Mouse (Mus musculus) kidney, adult 18-20 months (tissue): ENCODE results near the gene Sass6.
A peak's percentile ranks its signal among the peaks of the same experiment; 100 is the strongest.
"Not testable (repeated sequence)": the region's sequence is repeated elsewhere in the genome, so short reads cannot be mapped to it uniquely, and the experiment has no call there.

Source experiments
- DNase-seq: peaks from one replicate; pipeline ENCODE4 v3.0.0; 2021

Sass6 gene

GRCm38 (mm10) chr3:116632971-116633370 is 38.2 kb downstream of the Sass6 start:
- no peak for DNase-seq

DNA sequence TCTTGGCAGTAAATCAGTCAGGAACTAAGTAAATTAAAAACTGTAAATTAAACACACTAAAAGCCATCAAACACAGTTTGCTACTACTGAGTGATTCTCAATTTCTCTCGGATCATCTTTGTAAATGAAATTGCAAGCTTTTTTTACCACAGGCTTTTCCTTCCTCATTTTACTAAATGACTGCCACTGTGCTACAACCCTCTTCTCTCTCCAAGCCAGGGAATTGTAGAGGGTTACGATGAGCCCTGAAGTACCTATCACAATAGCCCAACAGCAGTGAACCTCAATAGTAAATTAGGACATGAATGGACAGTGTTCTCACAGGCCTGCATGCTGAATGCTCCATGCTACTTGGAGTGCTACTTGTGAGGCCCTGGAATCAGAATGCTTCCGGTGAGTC is 39.3 kb downstream of the Sass6 start:
- DNase-seq: no peak

GRCm38 (mm10) chr3:116634853-116635252 is 40.1 kb downstream of the Sass6 start:
- DNase-seq: no peak

- DNase-seq: no peak
Measured at GRCm38 (mm10) chr3:116635799-116636198, 41.0 kb downstream of the Sass6 start.

DNA sequence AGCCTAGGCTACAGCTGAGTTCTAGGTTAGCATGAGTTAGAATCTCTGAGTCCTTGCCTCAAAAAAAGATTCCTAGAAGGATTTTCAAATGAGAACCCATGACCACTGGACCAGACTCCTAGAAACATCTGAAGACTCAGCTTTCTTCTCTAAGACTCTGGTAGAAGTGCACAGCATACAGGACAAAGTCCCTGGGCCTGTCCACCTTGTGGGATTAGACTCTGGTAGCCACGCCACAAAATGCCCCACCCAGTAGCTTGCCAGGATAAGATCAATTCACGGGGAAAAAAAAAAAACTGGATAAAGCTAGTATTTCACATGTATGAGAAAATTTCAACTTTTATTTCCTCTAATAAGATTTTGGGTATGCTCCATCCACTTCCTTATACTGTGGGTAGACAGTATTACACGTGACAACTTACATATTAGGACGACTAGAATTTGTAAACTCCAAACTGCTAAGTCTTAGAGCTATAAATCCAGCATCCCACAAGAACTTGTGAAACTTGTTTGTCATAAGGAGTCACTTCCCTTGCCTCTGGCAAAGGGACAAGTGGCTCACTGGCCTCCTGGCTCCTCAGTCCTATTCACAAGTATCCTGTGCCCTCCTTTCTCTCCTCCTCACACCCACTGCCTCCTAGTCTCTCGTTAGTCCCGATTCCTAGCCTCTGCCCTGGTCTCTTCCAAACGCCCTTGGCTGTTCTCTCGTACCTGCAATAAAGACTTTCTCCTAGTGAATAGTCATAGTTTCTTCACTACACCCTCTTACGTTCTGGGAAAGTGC is 43.1 kb downstream of the Sass6 start:
- no peak for DNase-seq

DNA sequence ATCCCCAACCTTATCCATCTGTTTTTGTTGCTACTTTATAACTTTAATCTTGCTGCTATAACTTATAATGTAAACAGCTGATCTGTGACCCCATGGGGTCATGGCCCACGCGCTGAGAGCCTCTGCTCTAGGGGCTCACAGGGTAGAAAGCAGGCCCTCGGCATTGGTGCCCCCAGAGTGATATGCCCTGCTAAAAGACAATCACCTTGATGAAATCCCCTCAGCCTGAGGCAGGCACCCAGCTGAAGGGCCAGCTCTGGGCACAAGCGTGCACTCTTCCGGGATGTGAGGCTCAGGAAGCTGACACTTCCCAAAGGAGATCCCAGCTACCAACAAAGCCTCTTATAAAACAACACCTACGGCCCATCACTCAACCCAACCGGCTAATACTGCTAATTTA is 43.8 kb downstream of the Sass6 start:
- DNase-seq: no peak

DNA sequence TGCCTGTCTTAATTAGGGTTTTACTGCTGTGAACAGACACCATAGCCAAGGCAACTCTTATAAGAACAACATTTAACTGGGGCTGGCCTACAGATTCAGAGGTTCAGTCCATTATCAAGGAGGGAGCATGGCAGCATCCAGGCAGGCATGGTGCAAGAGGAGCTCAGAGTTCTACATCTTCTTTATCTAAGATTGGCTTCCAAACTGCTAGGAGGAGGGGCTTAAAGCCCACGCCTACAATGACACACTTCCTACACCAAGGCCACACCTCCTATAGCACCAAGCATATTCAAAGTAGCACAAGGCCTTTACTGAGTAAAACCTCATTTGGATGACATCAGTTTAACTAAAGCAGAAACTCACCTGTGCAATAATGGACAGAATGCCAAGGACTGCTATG is 45.2 kb downstream of the Sass6 start:
- no peak for DNase-seq

DNA sequence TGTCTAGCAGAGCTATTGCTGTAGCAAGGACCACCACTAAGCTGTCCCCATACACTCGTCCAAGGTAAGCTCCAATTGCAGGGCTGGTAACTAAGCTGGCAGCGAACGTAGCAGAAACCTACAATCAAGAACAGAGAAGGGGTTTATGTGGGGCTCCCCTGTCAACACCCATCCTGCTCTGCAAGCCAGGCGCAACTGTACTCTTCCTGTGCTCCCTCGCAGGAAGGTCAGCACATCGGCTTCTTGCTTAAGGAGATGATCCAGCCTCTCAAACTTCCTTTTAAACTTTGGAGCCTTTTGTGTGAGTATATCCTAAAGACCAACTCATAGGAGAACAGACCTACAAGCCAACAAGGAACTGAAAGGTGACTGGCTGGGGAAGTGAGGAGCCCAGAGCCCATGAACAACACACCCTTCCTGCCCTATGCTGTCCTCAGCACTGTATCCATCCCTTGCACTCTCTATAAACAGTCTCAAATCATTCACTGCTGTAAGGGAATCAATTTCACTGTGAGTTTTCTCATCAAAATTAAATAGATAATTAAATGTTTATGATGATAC is 47.1 kb downstream of the Sass6 start:
- no peak for DNase-seq

DNA sequence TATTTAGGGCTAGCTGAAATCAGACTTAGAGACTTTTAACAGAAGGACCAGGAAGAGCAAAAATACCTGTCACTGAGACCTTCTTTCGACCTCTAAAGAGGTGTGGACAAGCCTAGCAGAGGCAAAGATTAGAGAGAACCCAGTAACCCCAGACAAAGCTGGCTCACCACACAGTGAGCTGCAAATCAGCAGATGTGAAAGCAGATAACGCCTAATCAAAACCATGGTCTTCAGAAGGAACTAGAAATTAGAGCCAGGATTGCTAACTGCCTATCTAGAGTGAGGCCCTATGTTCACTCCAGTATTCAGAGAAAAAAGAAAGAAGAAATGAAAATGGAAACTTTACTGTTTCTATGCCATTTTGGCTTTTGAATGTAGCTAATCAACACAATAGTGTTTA is 47.6 kb downstream of the Sass6 start:
- DNase-seq: no peak

DNA sequence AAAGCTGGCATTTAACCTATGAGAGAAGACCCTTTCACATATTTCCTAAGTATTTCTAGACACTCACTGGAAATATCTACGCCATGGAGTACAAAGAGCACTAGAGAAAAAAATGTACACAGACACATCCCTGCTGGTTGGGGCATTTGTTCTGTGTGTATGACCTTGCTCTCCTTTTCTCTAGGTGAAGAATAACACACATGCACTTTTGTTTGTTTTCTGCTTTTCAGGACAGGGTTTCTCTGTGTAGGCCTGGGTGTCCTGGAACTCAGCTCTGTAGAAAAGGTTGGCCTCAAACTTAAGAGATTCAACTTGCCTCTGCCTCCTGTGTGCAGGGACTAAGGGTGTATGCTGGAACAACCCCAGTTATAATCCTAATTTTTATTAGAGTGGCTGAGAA is 51.6 kb downstream of the Sass6 start:
- no peak for DNase-seq

GRCm38 (mm10) chr3:116648805-116649204 is 54.0 kb downstream of the Sass6 start:
- DNase-seq: no peak

DNA sequence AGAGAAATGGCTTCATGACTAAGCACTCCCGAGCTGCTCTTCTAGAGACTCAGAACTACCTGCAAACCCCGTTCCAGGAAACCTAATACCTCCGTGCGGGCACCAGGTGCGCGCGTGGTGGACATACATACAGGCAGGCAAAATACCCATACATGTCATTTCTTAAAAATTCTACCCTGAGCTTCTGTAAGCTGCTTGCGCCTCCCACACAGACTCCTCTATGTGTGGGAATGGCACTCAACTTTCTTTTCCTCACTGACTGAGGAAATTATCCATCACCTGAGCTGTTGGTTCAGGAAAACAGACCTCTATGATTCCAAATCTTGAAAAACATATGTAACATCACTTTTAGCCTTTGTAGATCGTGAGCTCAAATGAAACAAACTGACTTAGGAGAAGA is 55.9 kb downstream of the Sass6 start:
- no peak for DNase-seq

DNA sequence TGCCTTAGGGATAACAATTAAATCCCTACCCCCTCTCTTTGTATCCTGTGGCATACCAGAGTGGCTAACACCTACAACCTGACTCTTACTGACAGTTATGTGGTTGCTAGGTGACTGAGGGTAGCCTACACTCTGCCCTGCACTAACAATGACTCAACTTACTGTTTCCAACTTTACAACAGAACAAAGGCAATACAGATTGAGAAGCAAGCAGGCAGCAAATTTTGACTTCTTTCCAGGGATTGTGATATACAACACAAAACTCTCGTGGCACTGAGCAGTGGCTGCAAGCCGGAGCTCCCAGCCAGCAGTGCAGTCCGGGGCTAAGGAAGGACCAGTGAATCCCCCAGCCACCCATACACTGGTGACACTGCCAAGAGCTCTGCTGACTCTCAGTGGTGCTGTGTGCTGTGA is 57.3 kb downstream of the Sass6 start:
- no peak for DNase-seq

DNA sequence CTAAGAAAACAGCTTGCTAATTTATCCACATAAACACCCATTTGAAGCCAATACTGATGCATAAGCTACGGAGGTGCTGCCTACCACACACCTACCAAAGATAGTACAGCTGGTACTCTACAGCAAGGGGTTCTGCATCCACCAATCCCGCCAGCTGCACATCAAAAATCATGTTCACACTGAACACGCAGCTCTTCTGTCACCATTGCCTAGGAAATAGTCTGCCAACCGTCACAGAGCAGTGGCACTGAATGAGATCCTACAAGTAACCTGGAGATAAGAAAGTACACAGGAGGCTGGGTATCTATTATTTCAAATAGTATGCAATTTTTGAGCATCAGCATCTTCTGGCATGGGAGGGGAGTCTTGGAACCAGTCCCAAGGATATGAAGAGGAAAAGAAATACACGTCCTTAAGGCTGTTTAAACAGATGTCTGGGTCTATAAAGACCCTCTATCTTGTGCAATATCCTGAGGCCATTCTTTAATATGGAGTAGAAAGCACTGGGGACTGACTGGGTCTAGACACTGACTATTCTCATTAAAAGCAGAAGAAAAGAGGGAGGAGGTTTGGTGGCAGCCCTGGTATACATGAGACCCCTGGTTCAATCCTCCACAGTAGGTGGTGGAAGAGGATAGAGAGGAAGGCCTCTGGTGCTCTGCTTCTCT is 58.6 kb downstream of the Sass6 start:
- DNase-seq: no peak

- not testable (repeated sequence) for DNase-seq
Measured at GRCm38 (mm10) chr3:116654051-116654450, 59.3 kb downstream of the Sass6 start.

- no peak for DNase-seq
Measured at GRCm38 (mm10) chr3:116656184-116656965, 61.6 kb downstream of the Sass6 start.

DNA sequence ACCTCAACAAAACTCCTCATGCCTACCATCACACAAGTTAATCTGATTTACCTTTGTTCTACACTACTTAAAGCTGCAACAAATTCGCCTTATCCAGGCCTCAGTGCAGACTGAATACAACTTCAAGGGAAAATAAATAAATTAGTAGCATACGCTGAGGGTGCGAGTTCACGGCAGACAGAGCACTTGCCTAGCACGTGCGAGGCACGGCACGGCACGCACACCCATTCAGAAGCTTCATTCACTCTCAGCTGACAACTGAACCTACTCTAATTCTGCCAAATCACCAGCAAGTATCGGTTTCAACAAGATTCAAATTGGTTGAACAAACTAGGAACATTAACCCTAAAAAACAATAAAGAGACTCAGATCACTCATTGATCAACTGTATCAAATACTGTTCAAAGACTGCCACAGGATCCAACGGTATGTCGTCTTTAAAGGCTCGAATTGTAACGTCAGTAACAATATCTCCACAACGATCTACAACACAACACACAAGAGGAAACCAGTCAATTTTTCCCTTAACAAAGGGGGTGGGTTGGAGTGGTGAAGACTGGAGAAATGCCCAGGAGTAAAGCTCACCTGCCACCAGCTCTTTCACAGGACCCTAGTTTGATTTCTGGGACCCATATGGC is 64.3 kb downstream of the Sass6 start:
- DNase-seq: no peak

DNA sequence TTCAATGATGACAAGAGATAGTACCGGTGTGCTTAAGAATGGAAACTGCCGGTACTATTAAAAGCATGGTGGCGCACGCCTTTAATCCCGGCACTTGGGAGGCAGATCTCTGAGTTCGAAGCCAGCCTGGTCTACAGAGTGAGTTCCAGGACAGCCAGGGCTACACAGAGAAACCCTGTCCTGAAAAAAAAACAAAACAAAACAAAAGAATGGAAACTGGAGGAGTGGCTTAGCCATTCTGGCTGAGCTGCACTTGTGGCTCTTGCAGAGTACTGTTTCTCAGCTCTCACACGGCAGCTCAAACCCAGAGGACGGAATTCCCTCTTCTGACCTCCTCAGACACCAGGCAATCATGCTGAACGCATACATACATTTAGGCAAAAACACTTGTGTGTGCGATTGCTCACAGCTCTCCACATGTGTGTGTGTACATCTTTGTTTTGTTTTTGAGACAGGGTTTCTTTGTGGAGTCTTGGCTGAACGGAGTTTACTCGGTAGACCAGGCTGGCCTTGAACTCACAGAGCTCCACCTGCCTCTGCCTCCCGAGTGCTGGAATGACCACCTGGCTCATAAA is 65.2 kb downstream of the Sass6 start:
- no peak for DNase-seq

DNA sequence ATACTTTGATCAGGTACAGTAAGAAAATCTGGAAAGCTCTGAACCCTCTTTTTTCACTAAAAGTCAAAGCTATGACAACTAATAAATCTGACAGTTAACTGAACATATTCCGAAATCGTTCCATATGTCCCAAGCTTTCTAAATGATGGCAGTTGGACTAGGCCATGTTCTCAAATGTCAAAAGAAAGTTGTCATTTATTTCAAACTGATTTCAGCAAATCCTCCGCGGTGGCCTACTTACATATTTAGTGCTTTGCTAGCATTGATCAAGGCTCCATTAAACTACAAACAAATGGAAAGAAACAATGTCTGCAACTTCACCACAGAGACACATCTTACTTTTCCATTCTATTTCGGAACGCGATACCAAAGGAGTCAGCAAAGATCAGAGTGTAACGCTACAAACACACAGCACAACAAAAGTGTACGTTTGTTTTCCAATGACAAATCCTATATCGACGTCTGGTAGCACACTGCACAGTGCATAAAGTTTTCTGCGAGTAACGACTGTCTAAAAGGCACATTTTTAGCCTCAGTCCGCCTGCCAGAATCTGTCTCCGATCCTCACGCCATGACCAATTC is 66.6 kb downstream of the Sass6 start:
- no peak for DNase-seq

DNA sequence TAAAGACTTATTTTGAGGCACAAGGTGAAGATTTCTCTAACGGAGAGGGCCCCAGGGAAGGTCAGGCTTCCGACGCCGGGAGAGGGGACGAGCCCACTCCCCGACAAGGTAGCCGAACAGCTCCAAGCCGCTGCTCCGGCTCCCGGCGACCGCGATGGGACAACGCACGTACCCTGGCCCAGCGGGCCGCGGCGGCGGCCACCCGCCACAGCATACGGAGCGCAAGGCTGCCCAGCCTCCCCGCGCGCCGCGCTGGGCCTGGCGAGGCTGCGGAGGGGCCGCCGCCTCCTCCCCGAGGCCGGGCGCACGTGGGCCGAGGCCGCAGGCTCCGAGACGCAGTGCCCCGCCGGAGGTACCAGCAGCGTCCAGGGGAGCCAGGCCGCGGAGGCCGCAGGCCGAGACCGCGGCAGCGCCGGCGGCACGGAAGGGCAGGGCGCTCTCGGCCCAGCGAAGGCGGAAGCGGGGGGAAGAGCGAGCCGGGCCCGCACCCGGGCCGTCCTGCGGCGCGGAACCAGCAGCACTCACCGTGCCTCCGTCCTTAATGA is 67.2 kb downstream of the Sass6 start:
- DNase-seq: no peak

DNA sequence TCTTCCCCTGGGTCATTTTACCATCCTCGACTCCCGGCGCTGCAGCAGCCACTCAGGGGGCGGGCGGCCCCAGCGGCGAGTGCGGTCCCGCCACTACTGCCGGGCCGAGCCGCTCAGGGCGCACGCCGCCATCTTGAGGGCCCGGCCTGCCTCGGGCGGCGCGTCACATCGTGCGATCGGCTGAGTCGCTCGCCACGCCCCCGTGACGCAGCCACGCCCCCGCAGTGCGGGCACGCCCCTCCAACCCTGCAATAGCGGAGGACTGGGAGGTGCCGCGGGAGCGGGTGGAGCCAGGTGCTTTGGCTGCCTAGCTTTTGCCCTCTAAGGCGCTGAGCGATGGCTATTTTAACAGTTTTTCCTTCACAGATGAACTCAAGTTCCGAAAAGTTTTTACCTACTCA is 67.7 kb downstream of the Sass6 start, which contains the start of gene Mfsd14a:
Gene Mfsd14a, minus strand, starts transcription at position 215 of the 401 bp plus-strand sequence.
- peak; percentile 100 for DNase-seq

- not testable (repeated sequence) for DNase-seq
Measured at GRCm38 (mm10) chr3:116664281-116664680, 69.5 kb downstream of the Sass6 start.
